Mouse (Mus musculus) thymus, adult 2 months (tissue): ENCODE data around the gene Plppr5.

Source experiments
- CTCF ChIP-seq: fragments of 200-500 bp; IDR thresholded peaks from 2 replicates; pipeline ENCODE4 v1.5.1; 2012; ENCODE audit warnings: mild to moderate bottlenecking, control low read depth, low read length, moderate library complexity, borderline replicate concordance; ENCODE audit not compliant: control insufficient read depth, poor library complexity, insufficient read depth; ENCODE audit errors: extremely low read depth
- POLR2A ChIP-seq: fragments of 200-500 bp; IDR thresholded peaks from 2 replicates; pipeline ENCODE4 v1.6.1; 2012; ENCODE audit warnings: mild to moderate bottlenecking, low read length, control low read depth, moderate library complexity; ENCODE audit not compliant: control insufficient read depth, poor library complexity, insufficient read depth; ENCODE audit errors: extremely low read depth

- no peak for TF ChIP-seq CTCF
- TF ChIP-seq POLR2A, result no peak
Observed at GRCm38 (mm10) chr3:117625257-117626001, 50.8 kb downstream of the Plppr5 start.
